Mouse (Mus musculus): ENCODE results near the gene Rgs13. TPM values are rescaled to one million over a fixed set of nuclear protein-coding genes. Genes with fewer than 3 reads are reported as not detected.

Gene Rgs13
- polyA plus RNA-seq, 1 experiment, result not detected

DNA sequence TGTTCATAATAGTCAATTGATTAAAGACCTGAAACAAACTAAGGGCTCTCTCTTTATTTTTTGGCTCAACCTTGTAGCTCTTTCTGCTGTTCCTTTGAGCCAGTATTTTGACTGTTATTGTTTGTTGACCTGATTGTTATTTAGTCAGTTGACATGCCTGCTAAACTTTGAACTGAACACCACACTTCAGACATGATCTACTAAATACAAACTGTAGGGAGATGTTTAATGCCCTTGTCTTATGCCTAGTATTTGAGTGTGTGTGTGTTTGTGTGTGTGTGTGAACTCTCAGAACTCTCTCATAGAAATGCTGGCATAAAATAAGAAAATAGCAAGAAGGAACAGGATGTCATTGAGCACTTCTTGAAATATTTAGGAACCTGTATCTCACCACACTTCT is 448 bp upstream of the Rgs13 start:
- no peak overlapping the region for H3K4me3 ChIP-seq (ENCODE audit: insufficient read depth, low read depth, low read length)
- H3K27ac ChIP-seq (ENCODE audit: insufficient read depth, low read depth, low read length), result no peak overlapping the region
- no peak for DNase-seq
- H3K36me3 ChIP-seq (ENCODE audit: control insufficient read depth, insufficient read depth, low read length), result no peaks in the 10 kb centered on the region
- no peaks in the 10 kb centered on the region for H3K27me3 ChIP-seq (replicated peaks; ENCODE audit: control insufficient read depth, insufficient read depth, low read length)
- no peak for TF ChIP-seq CTCF (conservative IDR thresholded peaks at IDR 0.05; ENCODE audit: insufficient read depth, insufficient read length, low read depth, low read length)
- no peak for TF ChIP-seq POLR2A (IDR thresholded peaks at IDR 0.05; ENCODE audit: low read depth, low read length)
- no peaks in the 10 kb centered on the region for H3K4me1 ChIP-seq (ENCODE audit: control insufficient read depth, insufficient read depth, low read length)

DNA sequence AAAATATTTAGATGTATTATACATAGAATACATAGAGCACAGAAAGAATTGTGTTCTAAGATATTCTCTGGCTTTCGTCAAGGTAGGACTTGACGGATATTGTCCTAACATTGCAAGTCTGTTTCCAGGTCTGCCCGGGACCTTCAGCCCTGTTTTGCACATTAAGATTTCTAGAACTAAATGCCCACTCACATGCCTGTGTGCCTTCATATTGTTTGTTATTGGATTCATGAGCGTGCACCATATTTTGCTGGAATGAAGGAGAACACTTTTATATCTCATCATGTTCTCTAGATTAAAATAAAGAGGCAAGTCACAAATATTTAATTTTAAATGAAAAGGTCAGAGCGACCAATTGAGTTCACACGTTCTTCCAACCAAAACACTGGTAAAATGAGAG is 2.4 kb downstream of the Rgs13 start:
- no peak for DNase-seq
- H3K4me1 ChIP-seq (ENCODE audit: control insufficient read depth, insufficient read depth, low read length), result no peaks in the 10 kb centered on the region
- no peaks in the 10 kb centered on the region for H3K27me3 ChIP-seq (replicated peaks; ENCODE audit: control insufficient read depth, insufficient read depth, low read length)
- no peak for TF ChIP-seq CTCF (conservative IDR thresholded peaks at IDR 0.05; ENCODE audit: insufficient read depth, insufficient read length, low read depth, low read length)
- TF ChIP-seq POLR2A (IDR thresholded peaks at IDR 0.05; ENCODE audit: low read depth, low read length), result no peak
- no peak overlapping the region for H3K27ac ChIP-seq (ENCODE audit: insufficient read depth, low read depth, low read length)
- H3K4me3 ChIP-seq (ENCODE audit: insufficient read depth, low read depth, low read length), result no peak overlapping the region
- WGBS, result 94% methylated on average over 6 of the region's 6 CpGs
- H3K36me3 ChIP-seq (ENCODE audit: control insufficient read depth, insufficient read depth, low read length), result no peaks in the 10 kb centered on the region

DNA sequence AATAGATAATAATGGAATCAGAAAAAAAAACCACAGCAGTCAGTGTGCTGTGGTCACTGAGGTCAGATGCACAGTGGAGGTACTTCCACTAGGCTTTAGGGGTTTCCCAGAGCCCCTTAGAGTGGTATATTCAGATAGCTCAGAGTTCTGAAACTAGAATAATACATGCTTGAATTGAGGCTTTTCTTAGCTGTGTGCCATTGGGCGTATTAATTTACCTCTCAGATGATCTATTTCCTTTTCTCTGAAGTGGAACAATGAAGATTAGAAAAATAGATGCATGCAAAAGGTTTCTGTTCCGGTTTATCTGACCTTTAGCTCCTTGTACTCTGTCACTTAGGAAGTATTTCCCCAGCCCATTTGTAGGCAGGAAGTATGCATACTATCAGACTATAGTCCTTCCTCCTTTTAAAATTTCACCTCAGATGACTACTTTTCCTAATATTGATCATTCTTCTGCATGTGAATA is 3.6 kb downstream of the Rgs13 start:
- Histone ChIP-seq H3K27me3 (replicated peaks; ENCODE audit: control insufficient read depth, insufficient read depth, low read length) (no peaks in the 10 kb centered on the region), H3K27ac (ENCODE audit: insufficient read depth, low read depth, low read length) (no peak overlapping the region), H3K4me1 (ENCODE audit: control insufficient read depth, insufficient read depth, low read length) (no peaks in the 10 kb centered on the region), H3K4me3 (ENCODE audit: insufficient read depth, low read depth, low read length) (no peak overlapping the region), H3K36me3 (ENCODE audit: control insufficient read depth, insufficient read depth, low read length) (no peaks in the 10 kb centered on the region)
- 68% methylated on average over 2 of the region's 2 CpGs for WGBS
- no peak for DNase-seq
- TF ChIP-seq CTCF (conservative IDR thresholded peaks at IDR 0.05; ENCODE audit: insufficient read depth, insufficient read length, low read depth, low read length) (no peak), POLR2A (IDR thresholded peaks at IDR 0.05; ENCODE audit: low read depth, low read length) (no peak)

DNA sequence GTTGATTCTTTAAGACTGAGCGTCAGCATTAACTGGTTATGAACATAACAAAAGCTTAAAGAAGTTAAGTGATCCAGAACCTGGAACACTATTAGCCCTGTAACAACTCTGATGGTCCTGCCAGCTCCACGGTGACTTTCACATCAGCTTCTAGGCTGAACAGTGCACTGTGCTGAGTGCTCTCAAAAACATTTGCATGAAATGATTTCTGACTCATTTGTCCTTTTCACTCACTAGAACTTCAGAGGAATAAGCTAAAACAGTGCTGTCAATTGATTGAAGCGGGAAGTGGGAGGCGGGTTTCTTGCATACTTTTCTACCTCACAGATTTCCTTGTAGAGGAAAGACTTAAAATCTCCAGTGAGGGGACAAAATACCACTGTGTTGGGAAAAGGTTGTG is 8.3 kb downstream of the Rgs13 start:
- Histone ChIP-seq H3K4me3 (ENCODE audit: insufficient read depth, low read depth, low read length) (no peak overlapping the region), H3K36me3 (ENCODE audit: control insufficient read depth, insufficient read depth, low read length) (no peaks in the 10 kb centered on the region), H3K27me3 (replicated peaks; ENCODE audit: control insufficient read depth, insufficient read depth, low read length) (no peaks in the 10 kb centered on the region), H3K4me1 (ENCODE audit: control insufficient read depth, insufficient read depth, low read length) (no peaks in the 10 kb centered on the region), H3K27ac (ENCODE audit: insufficient read depth, low read depth, low read length) (no peak overlapping the region)
- no peak for TF ChIP-seq CTCF (conservative IDR thresholded peaks at IDR 0.05; ENCODE audit: insufficient read depth, insufficient read length, low read depth, low read length)
- TF ChIP-seq POLR2A (IDR thresholded peaks at IDR 0.05; ENCODE audit: low read depth, low read length), result no peak
- 84% methylated on average over 4 of the region's 4 CpGs for WGBS
- DNase-seq, result no peak

GRCm38 (mm10) chr1:144167761-144168160 is 9.4 kb downstream of the Rgs13 start:
- no peaks in the 10 kb centered on the region for H3K27me3 ChIP-seq (replicated peaks; ENCODE audit: control insufficient read depth, insufficient read depth, low read length)
- DNase-seq, result no peak
- WGBS, result 73% methylated on average over 1 of the region's 1 CpGs
- no peak for TF ChIP-seq POLR2A (IDR thresholded peaks at IDR 0.05; ENCODE audit: low read depth, low read length)
- TF ChIP-seq CTCF (conservative IDR thresholded peaks at IDR 0.05; ENCODE audit: insufficient read depth, insufficient read length, low read depth, low read length), result no peak
- H3K27ac ChIP-seq (ENCODE audit: insufficient read depth, low read depth, low read length), result no peak overlapping the region
- H3K4me1 ChIP-seq (ENCODE audit: control insufficient read depth, insufficient read depth, low read length), result no peaks in the 10 kb centered on the region
- H3K36me3 ChIP-seq (ENCODE audit: control insufficient read depth, insufficient read depth, low read length), result no peaks in the 10 kb centered on the region
- H3K4me3 ChIP-seq (ENCODE audit: insufficient read depth, low read depth, low read length), result no peak overlapping the region

DNA sequence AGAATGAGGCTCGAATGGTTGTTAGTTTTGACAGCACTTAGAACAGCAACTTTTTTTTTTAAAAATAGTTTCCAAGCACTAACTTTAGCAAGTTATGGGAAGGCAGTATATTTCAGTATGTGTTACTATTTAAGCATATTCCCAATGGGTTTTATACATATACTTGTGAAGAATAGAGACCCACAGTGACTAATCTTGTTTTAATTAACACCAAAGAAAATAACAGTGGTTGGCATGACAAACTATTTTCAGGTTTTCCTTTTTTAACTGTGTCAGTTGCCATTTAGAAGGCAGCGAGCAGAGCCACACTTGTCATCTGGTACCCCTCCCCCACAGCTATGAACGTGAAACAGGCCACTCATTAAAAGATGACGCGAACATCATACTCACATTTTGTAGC is 10.3 kb downstream of the Rgs13 start:
- DNase-seq, result no peak
- no peak overlapping the region for H3K27ac ChIP-seq (ENCODE audit: insufficient read depth, low read depth, low read length)
- 80% methylated on average over 5 of the region's 5 CpGs for WGBS
- H3K36me3 ChIP-seq (ENCODE audit: control insufficient read depth, insufficient read depth, low read length), result no peaks in the 10 kb centered on the region
- TF ChIP-seq CTCF (conservative IDR thresholded peaks at IDR 0.05; ENCODE audit: insufficient read depth, insufficient read length, low read depth, low read length) (no peak), POLR2A (IDR thresholded peaks at IDR 0.05; ENCODE audit: low read depth, low read length) (no peak)
- no peaks in the 10 kb centered on the region for H3K4me1 ChIP-seq (ENCODE audit: control insufficient read depth, insufficient read depth, low read length)
- H3K27me3 ChIP-seq (replicated peaks; ENCODE audit: control insufficient read depth, insufficient read depth, low read length), result no peaks in the 10 kb centered on the region
- H3K4me3 ChIP-seq (ENCODE audit: insufficient read depth, low read depth, low read length), result no peak overlapping the region

- Histone ChIP-seq H3K27ac (ENCODE audit: insufficient read depth, low read depth, low read length) (no peak overlapping the region), H3K27me3 (replicated peaks; ENCODE audit: control insufficient read depth, insufficient read depth, low read length) (no peaks in the 10 kb centered on the region)
Measured at GRCm38 (mm10) chr1:144166275-144166674, 10.9 kb downstream of the Rgs13 start.

GRCm38 (mm10) chr1:144152526-144152925 is 24.6 kb downstream of the Rgs13 start:
- TF ChIP-seq POLR2A (IDR thresholded peaks at IDR 0.05; ENCODE audit: low read depth, low read length), result no peak
- TF ChIP-seq CTCF (conservative IDR thresholded peaks at IDR 0.05; ENCODE audit: insufficient read depth, insufficient read length, low read depth, low read length), result no peak
- Histone ChIP-seq H3K4me1 (ENCODE audit: control insufficient read depth, insufficient read depth, low read length) (no peaks in the 10 kb centered on the region), H3K4me3 (ENCODE audit: insufficient read depth, low read depth, low read length) (no peak overlapping the region), H3K36me3 (ENCODE audit: control insufficient read depth, insufficient read depth, low read length) (no peaks in the 10 kb centered on the region), H3K27ac (ENCODE audit: insufficient read depth, low read depth, low read length) (no peak overlapping the region), H3K27me3 (replicated peaks; ENCODE audit: control insufficient read depth, insufficient read depth, low read length) (no peaks in the 10 kb centered on the region)
- 68% methylated on average over 1 of the region's 1 CpGs for WGBS
- no peak for DNase-seq

More at GRCm38 (mm10) chr1:144166275-144166674, 10.9 kb downstream of the Rgs13 start:
- no peaks in the 10 kb centered on the region for H3K36me3 ChIP-seq (ENCODE audit: control insufficient read depth, insufficient read depth, low read length)
- WGBS, result 95% methylated on average over 2 of the region's 2 CpGs
- H3K4me1 ChIP-seq (ENCODE audit: control insufficient read depth, insufficient read depth, low read length), result no peaks in the 10 kb centered on the region
- TF ChIP-seq CTCF (conservative IDR thresholded peaks at IDR 0.05; ENCODE audit: insufficient read depth, insufficient read length, low read depth, low read length) (no peak), POLR2A (IDR thresholded peaks at IDR 0.05; ENCODE audit: low read depth, low read length) (no peak)
- no peak for DNase-seq
- no peak overlapping the region for H3K4me3 ChIP-seq (ENCODE audit: insufficient read depth, low read depth, low read length)
